Comparison of ENCODE assay signal across 7 mouse cellular contexts in genomic region chr19:44284025-44284695, GRCm38 (mm10). TPM values are rescaled to one million over a fixed set of nuclear protein-coding genes. Genes with fewer than 3 reads are reported as not detected.
DNase-seq lines count a peak whose midpoint lies in the region; ATAC-seq lines count a peak whose summit lies in the region.

No protein-coding gene starts in this region.

- H3K36me3 ChIP-seq in embryonic facial prominence, embryonic 11.5 days (replicated peaks; ENCODE audit: control insufficient read depth, insufficient read depth, low read depth, low read length) = no peaks in the 10 kb centered on the region
- H3K36me3 ChIP-seq in limb, embryonic 10.5 days = no peaks in the 10 kb centered on the region
- H3K36me3 ChIP-seq in midbrain, embryonic 12.5 days = no peaks in the 10 kb centered on the region

- ATAC-seq in embryonic facial prominence, embryonic 11.5 days (replicated peaks; ENCODE audit: insufficient number of reproducible peaks, low FRiP score, low TSS enrichment, low read depth) = peak; percentile 99
- ATAC-seq in midbrain, embryonic 12.5 days (ENCODE audit: low FRiP score, low read depth) = peak; percentile 98

- under 1% methylated on average over 38 of the region's 38 CpGs for WGBS in embryonic facial prominence, embryonic 11.5 days
- WGBS in limb, embryonic 10.5 days = under 1% methylated on average over 38 of the region's 38 CpGs
- 1% methylated on average over 38 of the region's 38 CpGs for WGBS in midbrain, embryonic 12.5 days

- H3K4me1 ChIP-seq in embryonic facial prominence, embryonic 11.5 days (ENCODE audit: control insufficient read depth, insufficient read depth, low read length) = peaks cover 7% of the 10 kb centered on the region
- peaks cover 57% of the 10 kb centered on the region for H3K4me1 ChIP-seq in limb, embryonic 10.5 days
- H3K4me1 ChIP-seq in midbrain, embryonic 12.5 days = peaks cover 45% of the 10 kb centered on the region

- H3K4me2 ChIP-seq in embryonic facial prominence, embryonic 11.5 days (ENCODE audit: low read depth, low read length) = peak overlapping the region; percentile 62
- H3K4me2 ChIP-seq in midbrain, embryonic 12.5 days (replicated peaks) = peak overlapping the region; percentile 58

- peak overlapping the region; percentile 33 for H3K4me3 ChIP-seq in embryonic facial prominence, embryonic 11.5 days (ENCODE audit: low read depth, low read length)
- peak overlapping the region; percentile 57 for H3K4me3 ChIP-seq in limb, embryonic 10.5 days
- peak overlapping the region; percentile 42 for H3K4me3 ChIP-seq in midbrain, embryonic 12.5 days

- peak overlapping the region; percentile 92 for H3K27ac ChIP-seq in embryonic facial prominence, embryonic 11.5 days (replicated peaks; ENCODE audit: low read depth, low read length)
- peak overlapping the region; percentile 94 for H3K27ac ChIP-seq in limb, embryonic 10.5 days
- H3K27ac ChIP-seq in midbrain, embryonic 12.5 days (replicated peaks) = peak overlapping the region; percentile 94

- no peaks in the 10 kb centered on the region for H3K9me3 ChIP-seq in embryonic facial prominence, embryonic 11.5 days (replicated peaks; ENCODE audit: control insufficient read depth, low read length)
- H3K9me3 ChIP-seq in limb, embryonic 10.5 days (replicated peaks) = no peaks in the 10 kb centered on the region
- no peaks in the 10 kb centered on the region for H3K9me3 ChIP-seq in midbrain, embryonic 12.5 days

- peak overlapping the region; percentile 59 for H3K9ac ChIP-seq in embryonic facial prominence, embryonic 11.5 days (replicated peaks; ENCODE audit: low read length)
- peak overlapping the region; percentile 48 for H3K9ac ChIP-seq in midbrain, embryonic 12.5 days (replicated peaks)

- DNase-seq in adrenal gland, postnatal 25 days = peak; percentile 89
- peak; percentile 97 for DNase-seq in embryonic facial prominence, embryonic 11.5 days (ENCODE audit: low spot score)
- DNase-seq in heart, adult 11 months = peak; percentile 100
- peak; percentile 91 for DNase-seq in kidney, adult 11 months
- DNase-seq in limb, embryonic 10.5 days (ENCODE audit: low spot score) = peak; percentile 99
- DNase-seq in skeletal muscle tissue, adult 2 months (ENCODE audit: low read depth, low spot score) = peak; percentile 85

- no peaks in the 10 kb centered on the region for H3K27me3 ChIP-seq in embryonic facial prominence, embryonic 11.5 days (ENCODE audit: control insufficient read depth, insufficient read depth, low read length)
- H3K27me3 ChIP-seq in limb, embryonic 10.5 days (ENCODE audit: low read depth, poor library complexity, severe bottlenecking) = no peaks in the 10 kb centered on the region
- H3K27me3 ChIP-seq in midbrain, embryonic 12.5 days = no peaks in the 10 kb centered on the region

RNA-seq across cellular contexts. Expression of gene Scd2, which starts 9.3 kb away (rescaled TPM):
- 749 and 764 TPM in 2 replicates for total RNA-seq in adrenal gland, postnatal 25 days (2021)
- polyA plus RNA-seq in embryonic facial prominence, embryonic 11.5 days (2014; fragmentation: Nextera tagmentation; extraction: Ambion mirVana) = 298 and 305 TPM in 2 replicates
- 324 and 335 TPM in 2 replicates for polyA plus RNA-seq in limb, embryonic 10.5 days (2016; fragmentation: Nextera tagmentation; extraction: Ambion mirVana)
- polyA plus RNA-seq in midbrain, embryonic 12.5 days (2016; fragmentation: Nextera tagmentation; extraction: Ambion mirVana) = 419 and 424 TPM in 2 replicates

RNA-seq across cellular contexts. Expression of gene Scd4, which starts 48.7 kb away (rescaled TPM):
- total RNA-seq in adrenal gland, postnatal 25 days (2021) = 5.5 and 6.4 TPM in 2 replicates
- not detected in 2 replicates for polyA plus RNA-seq in embryonic facial prominence, embryonic 11.5 days (2014; fragmentation: Nextera tagmentation; extraction: Ambion mirVana)
- 0.08 and 0.11 TPM in 2 replicates for polyA plus RNA-seq in limb, embryonic 10.5 days (2016; fragmentation: Nextera tagmentation; extraction: Ambion mirVana)
- 0.10 and 0.11 TPM in 2 replicates for polyA plus RNA-seq in midbrain, embryonic 12.5 days (2016; fragmentation: Nextera tagmentation; extraction: Ambion mirVana)

Comparison
In these comparisons a context has a peak if more than half of its experiments do, and no peak if none do; other contexts are left out.
1. Peak in every context shown above with its lines: DNase-seq, ATAC-seq, H3K4me3 ChIP-seq and H3K27ac ChIP-seq.